Mouse (Mus musculus) cerebral cortex, adult 2 months (tissue): ENCODE results near the gene Pde7b.

Source experiments
- WGBS: fragments of 180-500 bp; shearing (Covaris S2); methylation state at CpG from one replicate; pipeline ENCODE4 v1.1.7; 2018; 5-methylcytosine and 5-hydroxymethylcytosine counted together

Pde7b gene

GRCm38 (mm10) chr10:20548833-20549710 is 175.8 kb downstream of the Pde7b start:
- WGBS, result 66% methylated on average over 13 of the region's 13 CpGs

- 2% methylated on average over 19 of the region's 19 CpGs for WGBS
These were observed 176.8 kb downstream of the Pde7b start for GRCm38 (mm10) chr10:20547951-20548551.

- 74% methylated on average over 3 of the region's 3 CpGs for WGBS
These were observed 181.8 kb downstream of the Pde7b start for GRCm38 (mm10) chr10:20543121-20543520.

GRCm38 (mm10) chr10:20533811-20534210 is 191.1 kb downstream of the Pde7b start:
- WGBS, result 73% methylated on average over 5 of the region's 5 CpGs

GRCm38 (mm10) chr10:20531921-20532320 is 193.0 kb downstream of the Pde7b start:
- 83% methylated on average over 5 of the region's 5 CpGs for WGBS

- WGBS, result 32% methylated on average over 20 of the region's 20 CpGs
These were observed 196.1 kb downstream of the Pde7b start for GRCm38 (mm10) chr10:20528544-20529411.

GRCm38 (mm10) chr10:20527737-20528136 is 197.1 kb downstream of the Pde7b start:
- WGBS, result 80% methylated on average over 4 of the region's 4 CpGs

- WGBS, result 93% methylated on average over 9 of the region's 9 CpGs
These were observed 206.4 kb downstream of the Pde7b start for GRCm38 (mm10) chr10:20518529-20518889.

GRCm38 (mm10) chr10:20517756-20518528 is 206.9 kb downstream of the Pde7b start:
- WGBS, result 91% methylated on average over 9 of the region's 9 CpGs

- WGBS, result 81% methylated on average over 4 of the region's 4 CpGs
These were observed 211.0 kb downstream of the Pde7b start for GRCm38 (mm10) chr10:20513891-20514290.

GRCm38 (mm10) chr10:20513461-20513860 is 211.4 kb downstream of the Pde7b start:
- WGBS, result 92% methylated on average over 5 of the region's 5 CpGs

GRCm38 (mm10) chr10:20509819-20510218 is 215.1 kb downstream of the Pde7b start:
- 77% methylated on average over 4 of the region's 4 CpGs for WGBS

GRCm38 (mm10) chr10:20508497-20508896 is 216.4 kb downstream of the Pde7b start:
- 87% methylated on average over 3 of the region's 3 CpGs for WGBS

- 69% methylated on average over 9 of the region's 9 CpGs for WGBS
These were observed 217.0 kb downstream of the Pde7b start for GRCm38 (mm10) chr10:20507732-20508412.

- 91% methylated on average over 2 of the region's 2 CpGs for WGBS
These were observed 217.8 kb downstream of the Pde7b start for GRCm38 (mm10) chr10:20507069-20507468.

GRCm38 (mm10) chr10:20505454-20505853 is 219.4 kb downstream of the Pde7b start:
- 76% methylated on average over 10 of the region's 10 CpGs for WGBS

GRCm38 (mm10) chr10:20504800-20505199 is 220.1 kb downstream of the Pde7b start:
- 73% methylated on average over 3 of the region's 3 CpGs for WGBS

- WGBS, result 91% methylated on average over 17 of the region's 17 CpGs
These were observed 221.4 kb downstream of the Pde7b start for GRCm38 (mm10) chr10:20503265-20504025.

GRCm38 (mm10) chr10:20501221-20501620 is 223.7 kb downstream of the Pde7b start:
- 81% methylated on average over 6 of the region's 6 CpGs for WGBS

GRCm38 (mm10) chr10:20495051-20495450 is 229.8 kb downstream of the Pde7b start:
- 93% methylated on average over 4 of the region's 4 CpGs for WGBS
